Mouse (Mus musculus) heart, adult 11 months (tissue): ENCODE measurements at regions not wholly inside any gene's neighbourhood (a gene's known extent, or its start where the extent isn't known, plus 50 kb on each side); places are given as distances from the start of the nearest gene placed in this dataset.

ENCODE experiments used
- DNase-seq: peaks from one replicate; pipeline ENCODE4 v3.0.0; 2022

GRCm38 (mm10) chr12:32489415-32490139 is 111.1 kb downstream of the Ccdc71l start:
- DNase-seq = peak; percentile 53

- DNase-seq = peak; percentile 86
Observed at GRCm38 (mm10) chr12:32504196-32504595, 125.7 kb downstream of the Ccdc71l start.

- no peak for DNase-seq
Observed at GRCm38 (mm10) chr12:32508671-32509070, 130.2 kb downstream of the Ccdc71l start.

GRCm38 (mm10) chr12:32525586-32525985 is 147.1 kb downstream of the Ccdc71l start:
- no peak for DNase-seq

- DNase-seq = no peak
Observed at GRCm38 (mm10) chr12:32531216-32531615, 152.7 kb downstream of the Ccdc71l start.

GRCm38 (mm10) chr12:32533641-32534040 is 155.1 kb downstream of the Ccdc71l start:
- no peak for DNase-seq

GRCm38 (mm10) chr12:32545466-32545865 is 167.0 kb downstream of the Ccdc71l start:
- DNase-seq = no peak

- no peak for DNase-seq
Observed at GRCm38 (mm10) chr12:32546356-32546755, 167.9 kb downstream of the Ccdc71l start.

GRCm38 (mm10) chr12:32553793-32554192 is 175.3 kb downstream of the Ccdc71l start:
- DNase-seq = no peak

GRCm38 (mm10) chr12:32567777-32568176 is 189.3 kb downstream of the Ccdc71l start:
- DNase-seq = no peak

- DNase-seq = peak; percentile 43
Observed at GRCm38 (mm10) chr12:32581304-32581703, 202.8 kb downstream of the Ccdc71l start.

- peak; percentile 79 for DNase-seq
Observed at GRCm38 (mm10) chr12:32602131-32602815, 217.1 kb upstream of the Nampt start.

GRCm38 (mm10) chr12:32605353-32605752 is 214.0 kb upstream of the Nampt start:
- DNase-seq = peak; percentile 90

- DNase-seq = no peak
Observed at GRCm38 (mm10) chr12:32615000-32615399, 204.3 kb upstream of the Nampt start.

GRCm38 (mm10) chr12:32616086-32616485 is 203.3 kb upstream of the Nampt start:
- DNase-seq = peak; percentile 95

GRCm38 (mm10) chr12:32617031-32617430 is 202.3 kb upstream of the Nampt start:
- DNase-seq = peak; percentile 83

GRCm38 (mm10) chr12:32619830-32620229 is 199.5 kb upstream of the Nampt start:
- no peak for DNase-seq

- peak; percentile 95 for DNase-seq
Observed at GRCm38 (mm10) chr12:32621739-32622138, 197.6 kb upstream of the Nampt start.

- no peak for DNase-seq
Observed at GRCm38 (mm10) chr12:32628552-32628951, 190.8 kb upstream of the Nampt start.

- no peak for DNase-seq
Observed at GRCm38 (mm10) chr12:32632935-32633334, 186.4 kb upstream of the Nampt start.

- no peak for DNase-seq
Observed at GRCm38 (mm10) chr12:32635055-32635454, 184.3 kb upstream of the Nampt start.

GRCm38 (mm10) chr12:32637400-32638100 is 181.8 kb upstream of the Nampt start:
- peak; percentile 53 for DNase-seq

- DNase-seq = no peak
Observed at GRCm38 (mm10) chr12:32640591-32640990, 178.8 kb upstream of the Nampt start.

- DNase-seq = no peak
Observed at GRCm38 (mm10) chr12:32642493-32642892, 176.9 kb upstream of the Nampt start.
